Mouse (Mus musculus) gastrocnemius, adult 2 months (tissue): ENCODE data around the gene Nanos2. TPM values are rescaled to one million over a fixed set of nuclear protein-coding genes. Genes with fewer than 3 reads are reported as not detected.

ENCODE experiments used
- DNase-seq: peaks from one replicate; pipeline ENCODE4 v3.0.0; 2022
- H3K27ac ChIP-seq: fragments of 200-600 bp; 2 replicates; pipeline ENCODE4 v1.8.1; 2022; ENCODE audit warnings: mild to moderate bottlenecking
- H3K4me3 ChIP-seq: fragments of 200-600 bp; 2 replicates; pipeline ENCODE4 v1.8.1; 2022; ENCODE audit warnings: mild to moderate bottlenecking, moderate library complexity
- CTCF ChIP-seq: fragments of 200-600 bp; IDR thresholded peaks from 2 replicates; pipeline ENCODE4 v1.8.1; 2022; ENCODE audit warnings: antibody characterized with exemption, mild to moderate bottlenecking, moderate library complexity
- intact Hi-C: fragments of 180-260 bp; cut with DNase I; formaldehyde crosslinking; loops from one replicate; pipeline ENCODE4 v1.15.1; 2025
- total RNA-seq, 2 experiments: library from RNA; stranded (reverse); gene quantifications; 2 replicates each; pipeline ENCODE4 v1.2.3; 2021

Nanos2 gene
- total RNA-seq, 2 experiments from 2014 or later, result not detected

DNA sequence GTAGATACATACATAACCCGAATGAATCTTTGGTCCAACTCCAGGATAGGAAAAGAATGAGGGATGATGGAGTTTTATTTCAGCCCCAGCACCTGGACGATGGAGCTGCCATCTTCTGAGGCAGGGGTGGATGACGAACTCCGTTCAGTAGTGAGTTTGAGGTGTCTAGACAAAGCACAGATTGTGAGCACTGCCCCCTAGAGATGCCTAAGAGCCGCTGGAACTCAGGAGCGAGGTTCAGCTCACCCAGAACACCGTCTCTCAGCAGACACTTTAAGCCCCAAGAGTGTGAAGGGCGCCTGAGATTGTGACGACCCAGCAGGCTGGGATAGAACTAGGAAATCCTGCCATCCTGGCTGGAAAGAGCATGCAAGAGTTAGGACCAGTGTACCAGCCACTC lies 11.6 kb downstream of the Nanos2 start:
- intact Hi-C loops, result no loop called here
- TF ChIP-seq CTCF, result peak; percentile 15; the same call in 1 of the 2 replicates
- no peak for DNase-seq
- H3K4me3 ChIP-seq, result no peak overlapping the region
- no peak overlapping the region for H3K27ac ChIP-seq

- no peak for DNase-seq
- H3K4me3 ChIP-seq, result peak overlapping the region; percentile 63
- no peak for TF ChIP-seq CTCF
- peak overlapping the region; percentile 91 for H3K27ac ChIP-seq
- intact Hi-C loops, result no loop called here
These were observed 13.2 kb downstream of the Nanos2 start for GRCm38 (mm10) chr7:19000421-19000820.

GRCm38 (mm10) chr7:19001066-19001806 lies 14.0 kb downstream of the Nanos2 start:
- DNase-seq, result peak; percentile 72
- intact Hi-C loops, result no loop called here
- Histone ChIP-seq H3K4me3 (peak overlapping the region; percentile 63), H3K27ac (peak overlapping the region; percentile 91)
- no peak for TF ChIP-seq CTCF

DNA sequence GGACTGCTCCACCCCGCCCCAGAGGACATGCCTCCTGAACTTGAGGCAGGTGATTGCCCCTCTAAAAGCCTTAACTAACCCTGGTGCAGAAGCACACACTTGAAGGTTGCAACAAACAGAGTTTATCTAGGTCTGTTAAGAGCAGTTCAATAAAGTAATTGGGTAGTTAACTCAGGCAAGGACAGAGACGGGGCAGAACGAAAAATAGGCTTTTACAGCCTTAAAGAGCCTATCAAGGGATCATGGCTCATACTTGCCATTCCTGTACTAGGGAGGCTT lies 14.5 kb downstream of the Nanos2 start:
- H3K27ac ChIP-seq, result peak overlapping the region; percentile 91
- peak overlapping the region; percentile 77 for H3K4me3 ChIP-seq
- intact Hi-C loops, result loop anchor here (2.0 kb wide), 1 partner anchor 105 kb away; no protein-coding TSS in a partner anchor
- no peak for TF ChIP-seq CTCF
- DNase-seq, result no peak

- TF ChIP-seq CTCF, result no peak
- DNase-seq, result no peak
- intact Hi-C loops, result loop anchor here (2.0 kb wide), 1 partner anchor 105 kb away; no protein-coding TSS in a partner anchor
- H3K27ac ChIP-seq, result peak overlapping the region; percentile 91
- peak overlapping the region; percentile 77 for H3K4me3 ChIP-seq
These were observed 14.9 kb downstream of the Nanos2 start for GRCm38 (mm10) chr7:19002115-19002514.

- intact Hi-C loops, result loop anchor here (2.0 kb wide), 1 partner anchor 106 kb away; no protein-coding TSS in a partner anchor
- no peak for TF ChIP-seq CTCF
- Histone ChIP-seq H3K4me3 (peak overlapping the region; percentile 77), H3K27ac (peak overlapping the region; percentile 91)
- peak; percentile 73 for DNase-seq
These were observed 15.8 kb downstream of the Nanos2 start for GRCm38 (mm10) chr7:19002848-19003498.

GRCm38 (mm10) chr7:19003902-19004630 lies 16.9 kb downstream of the Nanos2 start, which contains the start of gene Irf2bp1:
Gene Irf2bp1 (plus strand): TSS chr7:19004044.
- peak within 1 kb of the TSS; percentile 78 for H3K4me3 ChIP-seq
- peak; percentile 96 for DNase-seq
- TF ChIP-seq CTCF, result no peak
- intact Hi-C loops, result loop anchor here (2.0 kb wide), 1 partner anchor 107 kb away; no protein-coding TSS in a partner anchor
- peak within 1 kb of the TSS; percentile 95 for H3K27ac ChIP-seq

- Histone ChIP-seq H3K27ac (peak overlapping the region; percentile 95), H3K4me3 (peak overlapping the region; percentile 78)
- intact Hi-C loops, result loop anchor here (5.0 kb wide), 1 partner anchor 88 kb away; the partner anchor contains the start of gene Six5
- TF ChIP-seq CTCF, result no peak
- DNase-seq, result peak; percentile 55
These were observed 17.5 kb downstream of the Nanos2 start for GRCm38 (mm10) chr7:19004631-19005079.

DNA sequence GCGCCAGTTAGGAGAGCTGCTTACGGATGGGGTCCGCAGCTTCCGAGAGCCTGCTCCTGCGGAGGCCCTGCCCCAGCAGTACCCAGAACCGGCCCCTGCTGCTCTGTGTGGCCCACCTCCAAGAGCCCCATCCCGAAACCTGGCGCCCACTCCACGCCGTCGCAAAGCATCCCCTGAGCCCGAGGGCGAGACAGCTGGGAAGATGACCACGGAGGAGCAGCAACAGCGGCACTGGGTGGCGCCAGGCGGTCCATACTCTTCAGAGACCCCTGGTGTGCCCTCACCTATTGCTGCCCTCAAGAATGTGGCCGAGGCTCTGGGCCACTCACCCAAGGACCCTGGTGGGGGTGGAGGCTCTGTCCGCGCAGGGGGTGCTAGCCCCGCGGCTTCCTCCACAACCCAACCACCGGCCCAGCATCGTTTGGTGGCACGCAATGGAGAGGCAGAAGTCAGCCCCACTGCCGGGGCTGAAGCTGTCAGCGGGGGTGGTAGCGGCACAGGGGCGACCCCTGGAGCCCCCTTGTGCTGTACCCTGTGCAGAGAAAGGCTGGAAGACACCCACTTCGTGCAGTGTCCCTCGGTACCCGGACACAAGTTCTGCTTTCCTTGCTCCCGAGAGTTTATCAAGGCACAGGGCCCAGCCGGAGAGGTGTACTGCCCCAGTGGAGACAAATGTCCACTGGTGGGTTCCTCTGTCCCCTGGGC lies 18.4 kb downstream of the Nanos2 start:
- Histone ChIP-seq H3K27ac (no peak overlapping the region), H3K4me3 (peak overlapping the region; percentile 78)
- no peak for TF ChIP-seq CTCF
- intact Hi-C loops, result loop anchor here (2.0 to 5.0 kb wide), 2 partner anchors 17 to 87 kb away; partner anchors contain the start of genes Foxa3 and Six5
- DNase-seq, result peak; percentile 47

DNA sequence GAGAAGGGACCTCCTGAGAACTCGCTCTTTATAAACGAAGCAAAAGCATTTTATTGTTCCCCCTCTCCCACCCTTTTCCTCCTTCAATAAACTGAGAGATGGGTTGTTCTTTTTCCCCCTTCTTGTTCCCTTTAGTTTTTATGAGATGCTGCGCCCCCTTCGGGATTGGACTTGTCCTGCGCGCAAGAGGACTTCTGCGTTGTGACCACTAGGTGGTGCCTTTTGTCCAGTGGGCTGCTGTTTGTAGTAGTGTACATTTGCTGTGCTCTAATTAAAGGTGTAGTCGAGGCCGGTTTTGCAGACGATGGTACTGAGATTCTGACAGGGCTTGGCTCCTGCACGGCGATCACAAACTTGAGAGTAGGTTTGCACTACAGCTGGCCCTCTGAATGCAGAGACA lies 19.3 kb downstream of the Nanos2 start:
- Histone ChIP-seq H3K4me3 (no peak overlapping the region), H3K27ac (no peak overlapping the region)
- intact Hi-C loops, result loop anchor here (2.0 to 5.0 kb wide), 2 partner anchors 16 to 86 kb away; partner anchors contain the start of genes Foxa3 and Six5
- TF ChIP-seq CTCF, result peak; percentile 100
- DNase-seq, result peak; percentile 86

- H3K4me3 ChIP-seq, result no peak overlapping the region
- no peak for TF ChIP-seq CTCF
- no peak for DNase-seq
- intact Hi-C loops, result loop anchor here (2.0 to 5.0 kb wide), 2 partner anchors 15 to 85 kb away; partner anchors contain the start of genes Foxa3 and Six5
- H3K27ac ChIP-seq, result no peak overlapping the region
These were observed 20.1 kb downstream of the Nanos2 start for GRCm38 (mm10) chr7:19007026-19007977.
